28 mouse cellular contexts compared by ENCODE assay signal in the genomic region with DNA sequence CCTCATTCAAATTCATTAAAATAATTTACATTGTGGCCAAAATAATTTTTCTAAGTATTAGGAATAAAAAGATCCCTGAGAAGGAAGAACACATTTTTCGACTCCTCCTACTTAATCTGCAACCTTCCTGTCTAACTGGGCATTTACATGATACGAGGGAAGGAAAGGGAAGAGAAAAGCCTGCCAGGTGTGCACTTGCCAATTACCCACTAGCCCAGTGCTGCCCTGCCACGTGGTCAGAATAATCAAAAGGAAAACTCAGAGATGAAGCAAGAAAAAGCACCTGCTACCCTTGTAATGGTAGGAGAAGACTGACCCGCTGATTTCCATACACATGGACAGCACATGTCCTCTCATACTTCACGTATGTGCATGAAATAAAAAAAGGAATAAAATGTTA.
DNase-seq lines count a peak whose midpoint lies in the region; ATAC-seq lines count a peak whose summit lies in the region.
"Had no signal": no experiment of that assay in that cellular context is flagged by ENCODE, and none has a peak within 500 bp of the region (broad histone marks: within the 10 kb centered on the region; RNA-seq: fewer than 3 reads in every experiment).

No protein-coding gene starts in this region.

- DNase-seq in forebrain, embryonic 10.5 days (ENCODE audit: extremely low spot score, low spot score) = no peak
- DNase-seq in forebrain, embryonic 11.5 days (ENCODE audit: low spot score) = no peak
- no peak for DNase-seq in midbrain, embryonic 14.5 days
- DNase-seq in forebrain, embryonic 14.5 days (ENCODE audit: low spot score) = peak; percentile 26
- no peak for DNase-seq in adrenal gland, adult 8-10 months
- no peak for DNase-seq in gastrocnemius, postnatal 10 days
- DNase-seq: adrenal gland, postnatal 10 days; adrenal gland, postnatal 36 days; cerebellum, adult 11 months; cerebellum, adult 2 months; cerebellum, adult 9-11 months; cerebellum, postnatal 25 days; embryo, embryonic 11 days; gastrocnemius, adult 2 months; gastrocnemius, postnatal 25 days; heart, adult 18-20 months; heart, postnatal 10 days; heart, postnatal 36 days had no signal

- H3K9me3 ChIP-seq in forebrain, embryonic 10.5 days = 0 out of 2 replicates have a peak, but pooled peaks cover 3% of the 10 kb centered on the region
- no peaks in the 10 kb centered on the region for H3K9me3 ChIP-seq in forebrain, embryonic 11.5 days (ENCODE audit: control insufficient read depth, low read length)
- no peaks in the 10 kb centered on the region for H3K9me3 ChIP-seq in midbrain, embryonic 15.5 days
- no peaks in the 10 kb centered on the region for H3K9me3 ChIP-seq in midbrain, embryonic 14.5 days (ENCODE audit: control insufficient read depth, low read length)
- no peaks in the 10 kb centered on the region for H3K9me3 ChIP-seq in forebrain, embryonic 14.5 days (replicated peaks; ENCODE audit: control insufficient read depth, low read length)
- H3K9me3 ChIP-seq: embryonic facial prominence, embryonic 10.5 days; embryonic facial prominence, embryonic 13.5 days; heart, embryonic 12.5 days; heart, embryonic 15.5 days; hindbrain, embryonic 10.5 days; hindbrain, embryonic 13.5 days; intestine, embryonic 15.5 days had no signal

- no peak overlapping the region for H3K4me3 ChIP-seq in forebrain, embryonic 10.5 days
- no peak overlapping the region for H3K4me3 ChIP-seq in forebrain, embryonic 11.5 days (ENCODE audit: low read depth, low read length)
- H3K4me3 ChIP-seq in midbrain, embryonic 15.5 days = no peak overlapping the region
- H3K4me3 ChIP-seq in midbrain, embryonic 14.5 days (replicated peaks; ENCODE audit: low read depth, low read length) = no peak overlapping the region
- H3K4me3 ChIP-seq in forebrain, embryonic 14.5 days (ENCODE audit: low read depth, low read length) = no peak overlapping the region
- H3K4me3 ChIP-seq: embryonic facial prominence, embryonic 10.5 days; embryonic facial prominence, embryonic 13.5 days; erythroblast, embryonic 14.5 days; gastrocnemius, adult 2 months; heart, embryonic 12.5 days; heart, embryonic 15.5 days; hindbrain, embryonic 10.5 days; hindbrain, embryonic 13.5 days; intestine, embryonic 15.5 days had no signal

- no peak for ATAC-seq in forebrain, embryonic 11.5 days (replicated peaks; ENCODE audit: low FRiP score)
- peak; percentile 58; the same call in 1 of the 2 replicates for ATAC-seq in midbrain, embryonic 15.5 days (replicated peaks)
- no peak for ATAC-seq in midbrain, embryonic 14.5 days (ENCODE audit: low FRiP score, low TSS enrichment)
- 0 out of 2 replicates have a peak, but pooled peaks have one; percentile 32 for ATAC-seq in forebrain, embryonic 14.5 days
- ATAC-seq: activated CD4-positive, CD25-positive, alpha-beta regulatory T cell, adult 4 months; intestine, embryonic 15.5 days had no signal

- H3K9ac ChIP-seq in forebrain, embryonic 11.5 days (ENCODE audit: low read length) = no peak overlapping the region
- no peak overlapping the region for H3K9ac ChIP-seq in midbrain, embryonic 15.5 days
- H3K9ac ChIP-seq in midbrain, embryonic 14.5 days (replicated peaks; ENCODE audit: low read length) = no peak overlapping the region
- H3K9ac ChIP-seq in forebrain, embryonic 14.5 days (ENCODE audit: low read length) = no peak overlapping the region
- H3K9ac ChIP-seq: embryonic facial prominence, embryonic 13.5 days; heart, embryonic 12.5 days; heart, embryonic 15.5 days; hindbrain, embryonic 13.5 days; intestine, embryonic 15.5 days had no signal

- H3K36me3 ChIP-seq in forebrain, embryonic 10.5 days (replicated peaks) = no peaks in the 10 kb centered on the region
- H3K36me3 ChIP-seq in forebrain, embryonic 11.5 days (ENCODE audit: control insufficient read depth, insufficient read depth, low read length) = no peaks in the 10 kb centered on the region
- no peaks in the 10 kb centered on the region for H3K36me3 ChIP-seq in midbrain, embryonic 15.5 days (replicated peaks)
- no peaks in the 10 kb centered on the region for H3K36me3 ChIP-seq in midbrain, embryonic 14.5 days (ENCODE audit: control insufficient read depth, insufficient read depth, low read length)
- no peaks in the 10 kb centered on the region for H3K36me3 ChIP-seq in forebrain, embryonic 14.5 days (ENCODE audit: control insufficient read depth, insufficient read depth, low read length)
- H3K36me3 ChIP-seq: embryonic facial prominence, embryonic 10.5 days; embryonic facial prominence, embryonic 13.5 days; heart, embryonic 12.5 days; heart, embryonic 15.5 days; hindbrain, embryonic 10.5 days; hindbrain, embryonic 13.5 days; intestine, embryonic 15.5 days had no signal

- no peak overlapping the region for H3K4me2 ChIP-seq in forebrain, embryonic 11.5 days (ENCODE audit: low read depth, low read length, severe bottlenecking)
- H3K4me2 ChIP-seq in midbrain, embryonic 15.5 days = no peak overlapping the region
- H3K4me2 ChIP-seq in midbrain, embryonic 14.5 days (ENCODE audit: low read length) = no peak overlapping the region
- H3K4me2 ChIP-seq in forebrain, embryonic 14.5 days (ENCODE audit: low read length) = no peak overlapping the region
- H3K4me2 ChIP-seq: embryonic facial prominence, embryonic 13.5 days; heart, embryonic 12.5 days; heart, embryonic 15.5 days; hindbrain, embryonic 13.5 days; intestine, embryonic 15.5 days had no signal

- H3K4me1 ChIP-seq in forebrain, embryonic 10.5 days = peaks cover 16% of the 10 kb centered on the region
- H3K4me1 ChIP-seq in forebrain, embryonic 11.5 days (replicated peaks; ENCODE audit: control insufficient read depth, insufficient read depth, low read length) = peaks cover 4% of the 10 kb centered on the region; the same call in 1 of the 2 replicates
- H3K4me1 ChIP-seq in midbrain, embryonic 15.5 days = no peaks in the 10 kb centered on the region
- H3K4me1 ChIP-seq in midbrain, embryonic 14.5 days (ENCODE audit: control insufficient read depth, insufficient read depth, low read length) = no peaks in the 10 kb centered on the region
- peaks cover 7% of the 10 kb centered on the region for H3K4me1 ChIP-seq in forebrain, embryonic 14.5 days (ENCODE audit: control insufficient read depth, insufficient read depth, low read length)
- H3K4me1 ChIP-seq: embryonic facial prominence, embryonic 10.5 days; embryonic facial prominence, embryonic 13.5 days; heart, embryonic 12.5 days; heart, embryonic 15.5 days; hindbrain, embryonic 10.5 days; intestine, embryonic 15.5 days had no signal

- H3K27me3 ChIP-seq in forebrain, embryonic 10.5 days (ENCODE audit: poor library complexity, severe bottlenecking) = no peaks in the 10 kb centered on the region
- H3K27me3 ChIP-seq in forebrain, embryonic 11.5 days (ENCODE audit: control insufficient read depth, insufficient read depth, low read length) = no peaks in the 10 kb centered on the region
- H3K27me3 ChIP-seq in midbrain, embryonic 15.5 days (replicated peaks) = no peaks in the 10 kb centered on the region
- H3K27me3 ChIP-seq in midbrain, embryonic 14.5 days (ENCODE audit: control insufficient read depth, insufficient read depth, low read length) = no peaks in the 10 kb centered on the region
- H3K27me3 ChIP-seq in forebrain, embryonic 14.5 days (replicated peaks; ENCODE audit: control insufficient read depth, insufficient read depth, low read length) = no peaks in the 10 kb centered on the region
- H3K27me3 ChIP-seq: embryonic facial prominence, embryonic 13.5 days; heart, embryonic 12.5 days; heart, embryonic 15.5 days; hindbrain, embryonic 13.5 days; intestine, embryonic 15.5 days had no signal

- 72% methylated on average over 5 of the region's 5 CpGs for WGBS in forebrain, embryonic 10.5 days
- WGBS in forebrain, embryonic 11.5 days = 69% methylated on average over 5 of the region's 5 CpGs
- 55% methylated on average over 5 of the region's 5 CpGs for WGBS in midbrain, embryonic 15.5 days
- 61% methylated on average over 5 of the region's 5 CpGs for WGBS in midbrain, embryonic 14.5 days
- 43% methylated on average over 5 of the region's 5 CpGs for WGBS in forebrain, embryonic 14.5 days

- peak overlapping the region; percentile 60; the same call in 1 of the 2 replicates for H3K27ac ChIP-seq in forebrain, embryonic 10.5 days
- H3K27ac ChIP-seq in forebrain, embryonic 11.5 days (ENCODE audit: low read depth, low read length) = no peak overlapping the region
- no peak overlapping the region for H3K27ac ChIP-seq in midbrain, embryonic 15.5 days
- H3K27ac ChIP-seq in midbrain, embryonic 14.5 days (replicated peaks; ENCODE audit: low read depth, low read length) = no peak overlapping the region
- H3K27ac ChIP-seq in forebrain, embryonic 14.5 days (ENCODE audit: low read depth, low read length) = no peak overlapping the region
- H3K27ac ChIP-seq: embryonic facial prominence, embryonic 10.5 days; embryonic facial prominence, embryonic 13.5 days; gastrocnemius, adult 2 months; heart, embryonic 15.5 days; intestine, embryonic 15.5 days had no signal

Comparison
In these comparisons a context has a peak if more than half of its experiments do, and no peak if none do; other contexts are left out.
1. ATAC-seq: peak in midbrain, embryonic 15.5 days (single experiment) and forebrain, embryonic 14.5 days (single experiment); none in forebrain, embryonic 11.5 days (single experiment) and midbrain, embryonic 14.5 days (single experiment).